Mouse (Mus musculus) CH12.LX (cell line): Measurements from ENCODE around the gene Ktn1. TPM values are rescaled to one million over a fixed set of nuclear protein-coding genes. Genes with fewer than 3 reads are reported as not detected.

Source experiments
- DNase-seq: peaks from one replicate; pipeline ENCODE4 v3.0.0-alpha.2; 2013; ENCODE audit errors: extremely low read depth
- H3K27ac ChIP-seq: 2 replicates; pipeline ENCODE4 v1.5.1; 2012; ENCODE audit warnings: low read depth, mild to moderate bottlenecking, control low read depth, moderate library complexity; ENCODE audit not compliant: insufficient read depth
- H3K27me3 ChIP-seq: replicated peaks from 2 replicates; pipeline ENCODE3; 2012; ENCODE audit warnings: inconsistent platforms
- H3K36me3 ChIP-seq, 2 experiments: replicated peaks in 1 of 2; 2 replicates each; pipeline versions ENCODE3 to v1.6.1; 2012; ENCODE audit warnings: inconsistent platforms in 1 of 2, low read length in 1 of 2, mild to moderate bottlenecking in 1 of 2, mixed read lengths in 1 of 2, moderate library complexity in 1 of 2; ENCODE audit not compliant: control insufficient read depth in 1 of 2, insufficient read depth in 1 of 2
- H3K4me1 ChIP-seq, 2 experiments: 2 replicates each; pipeline ENCODE4 v1.6.1; 2012; ENCODE audit warnings: inconsistent platforms in 1 of 2, moderate library complexity in 1 of 2; ENCODE audit not compliant: insufficient read depth in 2 of 2, control insufficient read depth in 1 of 2
- H3K4me2 ChIP-seq: 2 replicates; pipeline ENCODE4 v1.6.1; 2012; ENCODE audit warnings: low read depth, mild to moderate bottlenecking, control low read depth; ENCODE audit not compliant: poor library complexity, insufficient read depth, severe bottlenecking
- H3K4me3 ChIP-seq, 3 experiments: fragments of 150-350 bp in 1 of 3; sonication (generic) in 1 of 3; replicated peaks in 1 of 3; 2 replicates each; pipeline versions ENCODE3 to v1.5.1; 2011 to 2012; ENCODE audit warnings: low read depth in 2 of 3, low read length in 2 of 3, mild to moderate bottlenecking in 2 of 3, moderate library complexity in 2 of 3, control low read depth in 1 of 3, improper control_type of control experiment in 1 of 3, inconsistent platforms in 1 of 3, mixed read lengths in 1 of 3; ENCODE audit not compliant: poor library complexity in 1 of 3
- H3K79me2 ChIP-seq: replicated peaks from 2 replicates; pipeline ENCODE4 v1.6.1; 2012; ENCODE audit warnings: mild to moderate bottlenecking, moderate library complexity; ENCODE audit not compliant: control insufficient read depth, poor library complexity, insufficient read depth, severe bottlenecking; ENCODE audit errors: extremely low read depth
- H3K9ac ChIP-seq: 2 replicates; pipeline ENCODE4 v1.6.1; 2012; ENCODE audit warnings: low read depth, mild to moderate bottlenecking, control low read depth, moderate library complexity; ENCODE audit not compliant: insufficient read depth
- H3K9me3 ChIP-seq: replicated peaks from 2 replicates; pipeline ENCODE3; 2012; ENCODE audit warnings: low read length, inconsistent platforms, mixed read lengths
- BHLHE40 ChIP-seq: IDR thresholded peaks from 2 replicates; pipeline ENCODE4 v1.6.1; 2011; ENCODE audit warnings: mild to moderate bottlenecking, low read depth, low read length, improper control_type of control experiment
- CHD1 ChIP-seq: IDR thresholded peaks from 2 replicates; pipeline ENCODE4 v1.6.1; 2012; ENCODE audit warnings: low read depth, low read length, improper control_type of control experiment, inconsistent platforms
- CHD2 ChIP-seq: IDR thresholded peaks from 2 replicates; pipeline ENCODE4 v1.6.1; 2011; ENCODE audit warnings: low read length, improper control_type of control experiment
- ELF1 ChIP-seq: IDR thresholded peaks from 2 replicates; pipeline ENCODE4 v1.6.1; 2014; ENCODE audit warnings: low read depth, mild to moderate bottlenecking, inconsistent platforms, low read length, improper control_type of control experiment
- HCFC1 ChIP-seq: IDR thresholded peaks from 2 replicates; pipeline ENCODE4 v1.6.1; 2012; ENCODE audit warnings: low read depth, mild to moderate bottlenecking, inconsistent platforms, low read length, improper control_type of control experiment
- JUN ChIP-seq: IDR thresholded peaks from 2 replicates; pipeline ENCODE4 v1.6.1; 2011; ENCODE audit warnings: low read depth, mild to moderate bottlenecking, low read length, improper control_type of control experiment, moderate library complexity; ENCODE audit not compliant: insufficient read depth
- KAT2A ChIP-seq: IDR thresholded peaks from 2 replicates; pipeline ENCODE4 v1.6.1; 2012; ENCODE audit warnings: low read length, improper control_type of control experiment, inconsistent platforms; ENCODE audit not compliant: insufficient replicate concordance
- MAFK ChIP-seq: IDR thresholded peaks from 2 replicates; pipeline ENCODE4 v1.6.1; 2011; ENCODE audit warnings: low read length, improper control_type of control experiment; ENCODE audit not compliant: insufficient replicate concordance
- MAX ChIP-seq: IDR thresholded peaks from 2 replicates; pipeline ENCODE4 v1.6.1; 2011; ENCODE audit warnings: low read length, improper control_type of control experiment
- MYC ChIP-seq: IDR thresholded peaks from 2 replicates; pipeline ENCODE4 v1.6.1; 2011; ENCODE audit warnings: low read depth, mild to moderate bottlenecking, improper control_type of control experiment, low read length
- NELFE ChIP-seq: IDR thresholded peaks from 2 replicates; pipeline ENCODE4 v1.6.1; 2011; ENCODE audit warnings: low read depth, low read length, improper control_type of control experiment
- NRF1 ChIP-seq: IDR thresholded peaks from 2 replicates; pipeline ENCODE4 v1.6.1; 2014; ENCODE audit warnings: low read depth, mild to moderate bottlenecking, inconsistent platforms, low read length, improper control_type of control experiment, moderate library complexity
- PAX5 ChIP-seq: IDR thresholded peaks from 2 replicates; pipeline ENCODE4 v1.6.1; 2012; ENCODE audit warnings: low read length, inconsistent platforms, mixed read lengths
- POLR2A ChIP-seq: IDR thresholded peaks from 2 replicates; pipeline ENCODE4 v1.6.1; 2011; ENCODE audit warnings: low read depth, mild to moderate bottlenecking, improper control_type of control experiment, low read length
- RAD21 ChIP-seq: IDR thresholded peaks from 2 replicates; pipeline ENCODE4 v1.6.1; 2011; ENCODE audit warnings: low read depth, mild to moderate bottlenecking, low read length, improper control_type of control experiment, moderate library complexity
- RCOR1 ChIP-seq: conservative IDR thresholded peaks from 2 replicates; pipeline ENCODE4 v1.6.1; 2012; ENCODE audit warnings: low read depth, mild to moderate bottlenecking, inconsistent platforms, low read length, improper control_type of control experiment
- SMC3 ChIP-seq: IDR thresholded peaks from 2 replicates; pipeline ENCODE4 v1.6.1; 2011; ENCODE audit warnings: low read depth, low read length, improper control_type of control experiment
- TBP ChIP-seq: conservative IDR thresholded peaks from 2 replicates; pipeline ENCODE4 v1.6.1; 2011; ENCODE audit warnings: low read depth, low read length, improper control_type of control experiment
- TCF12 ChIP-seq: IDR thresholded peaks from 2 replicates; pipeline ENCODE4 v1.6.1; 2014; ENCODE audit warnings: low read depth, mild to moderate bottlenecking, inconsistent platforms, low read length, improper control_type of control experiment
- UBTF ChIP-seq: IDR thresholded peaks from 2 replicates; pipeline ENCODE4 v1.6.1; 2012; ENCODE audit warnings: low read depth, mild to moderate bottlenecking, inconsistent platforms, low read length, improper control_type of control experiment, moderate library complexity
- USF1 ChIP-seq: IDR thresholded peaks from 2 replicates; pipeline ENCODE4 v1.6.1; 2014; ENCODE audit warnings: low read depth, mild to moderate bottlenecking, inconsistent platforms, low read length, improper control_type of control experiment
- dilution Hi-C: fragments of 300-500 bp; cut with MboI; formaldehyde crosslinking; loops from 2 replicates; pipeline ENCODE4 v1.14.3; 2020; ENCODE audit warnings: low sequenced_read_pairs; ENCODE audit not compliant: extremely low pct_unique_long_range_greater_than_20kb, extremely low pct_ligation_motif_present
- in situ Hi-C: fragments of 300-500 bp; cut with MboI; formaldehyde crosslinking; loops from 3 replicates; pipeline ENCODE4 v1.14.3; 2019; ENCODE audit warnings: low sequenced_read_pairs, low pct_ligation_motif_present, low pct_unique_long_range_greater_than_20kb, mixed read lengths
- polyA plus RNA-seq: library from polyadenylated mRNA; unstranded; fragments of >175 nt; gene quantifications from 2 replicates; pipeline ENCODE4 v1.2.1, GENCODE M21; 2012; ENCODE audit warnings: low read depth; ENCODE audit not compliant: insufficient read length
- total RNA-seq, 2 experiments: library from RNA; depleted of rRNA; stranded (reverse); fragments of 300-350 nt in 1 of 2; fragments of >200 nt in 1 of 2; gene quantifications; 2 replicates each; pipeline ENCODE4 v1.2.3; 2012 to 2014

Ktn1 gene
- total and polyA plus RNA-seq, 3 experiments, result 23.2 to 56.5 (median 25.6) TPM

- no peak overlapping the region for H3K4me2 ChIP-seq
- H3K4me1 ChIP-seq, result no peaks in the 10 kb centered on the region
- dilution Hi-C loops, result no loop called here
- TF ChIP-seq ELF1 (no peak), POLR2A (no peak), SMC3 (no peak), CHD2 (no peak), UBTF (no peak), MYC (no peak), MAX (no peak), NELFE (no peak), NRF1 (no peak)
- TF ChIP-seq, all 38 proteins: peak for 0
- no peak for DNase-seq
- Histone ChIP-seq H3K9me3 (no peaks in the 10 kb centered on the region), H3K36me3 (no peaks in the 10 kb centered on the region), H3K79me2 (no peaks in the 10 kb centered on the region), H3K4me3 (no peak overlapping the region), H3K27me3 (no peaks in the 10 kb centered on the region), H3K27ac (no peak overlapping the region), H3K9ac (no peak overlapping the region)
- in situ Hi-C loops, result loop anchor here (25.0 kb wide), 1 partner anchor 372 kb away; no protein-coding TSS in a partner anchor
Observed at GRCm38 (mm10) chr14:47765796-47766195, 117.5 kb downstream of the Ktn1 start.

GRCm38 (mm10) chr14:47766373-47766772, 118.1 kb downstream of the Ktn1 start:
- H3K4me1 ChIP-seq, result no peaks in the 10 kb centered on the region
- in situ Hi-C loops (loop anchor here (25.0 kb wide), 1 partner anchor 371 kb away; no protein-coding TSS in a partner anchor), dilution Hi-C loops (no loop called here)
- no peaks in the 10 kb centered on the region for H3K79me2 ChIP-seq
- no peak for DNase-seq
- no peaks in the 10 kb centered on the region for H3K36me3 ChIP-seq
- no peak overlapping the region for H3K4me3 ChIP-seq
- no peaks in the 10 kb centered on the region for H3K9me3 ChIP-seq
- H3K27ac ChIP-seq, result no peak overlapping the region
- H3K27me3 ChIP-seq, result no peaks in the 10 kb centered on the region
- TF ChIP-seq NRF1 (no peak), SMC3 (no peak), TCF12 (no peak), HCFC1 (no peak), NELFE (no peak), PAX5 (no peak), RCOR1 (no peak), BHLHE40 (no peak), KAT2A (no peak), USF1 (no peak), CHD1 (no peak), CHD2 (no peak), TBP (no peak), JUN (no peak), MAFK (no peak), RAD21 (no peak)
- no peak overlapping the region for H3K4me2 ChIP-seq
- H3K9ac ChIP-seq, result no peak overlapping the region
